Mouse (Mus musculus): ENCODE data around the gene Prkn. TPM values are rescaled to one million over a fixed set of nuclear protein-coding genes. Genes with fewer than 3 reads are reported as not detected.

Prkn gene
- polyA plus RNA-seq, 1 experiment, result 21.7 TPM

DNA sequence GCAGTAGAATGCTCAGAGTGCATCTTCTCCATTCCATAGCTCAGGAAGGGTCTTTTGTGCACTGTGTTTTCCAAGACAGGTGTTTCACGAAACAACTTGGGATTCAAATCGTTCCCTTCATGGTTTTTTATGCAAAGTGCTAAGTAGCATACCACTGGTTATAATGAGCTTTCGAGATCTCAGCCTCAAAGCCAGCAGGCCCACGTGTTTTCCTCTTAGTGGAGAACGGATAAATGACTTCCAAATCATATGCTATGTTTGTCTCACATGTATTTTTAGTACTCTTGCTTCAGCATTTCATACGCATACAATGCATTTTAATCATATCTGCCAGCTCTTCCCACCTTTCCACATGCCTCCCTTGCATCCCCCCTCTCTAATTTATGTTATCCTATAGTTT, 1021.0 kb downstream of the Prkn start:
- TF ChIP-seq POLR2A (IDR thresholded peaks at IDR 0.05; ENCODE audit: extremely low read depth, insufficient read depth, low read length), result no peak
- TF ChIP-seq CTCF (IDR thresholded peaks at IDR 0.05; ENCODE audit: extremely low read depth, insufficient read depth, low read length), result no peak
- H3K4me1 ChIP-seq (ENCODE audit: control insufficient read depth, insufficient read depth, low read length), result no peaks in the 10 kb centered on the region; the same call in 1 of the 2 replicates
- H3K4me3 ChIP-seq (ENCODE audit: insufficient read depth, low read length), result no peak overlapping the region
- no peak overlapping the region for H3K27ac ChIP-seq (ENCODE audit: insufficient read depth, low read length)

DNA sequence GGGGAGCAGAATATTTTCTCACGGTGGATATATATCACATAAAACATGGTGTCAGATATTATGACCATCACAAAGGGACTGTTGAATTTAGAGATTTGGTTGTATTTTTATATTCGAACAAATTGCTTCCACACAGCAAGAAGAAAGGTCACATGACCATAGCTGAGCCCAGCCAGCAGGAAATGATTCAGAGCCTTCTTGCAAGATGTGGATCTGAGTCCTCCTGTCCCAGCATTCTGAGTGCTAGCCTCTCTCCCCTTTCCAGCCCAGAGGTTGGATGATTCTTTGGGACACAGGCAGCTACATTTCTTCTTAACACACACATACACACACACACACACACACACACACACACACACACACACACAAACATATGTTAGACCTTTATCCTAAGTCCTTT, 1022.2 kb downstream of the Prkn start:
- TF ChIP-seq CTCF (IDR thresholded peaks at IDR 0.05; ENCODE audit: extremely low read depth, insufficient read depth, low read length) (no peak), POLR2A (IDR thresholded peaks at IDR 0.05; ENCODE audit: extremely low read depth, insufficient read depth, low read length) (no peak)
- H3K4me1 ChIP-seq (ENCODE audit: control insufficient read depth, insufficient read depth, low read length), result no peaks in the 10 kb centered on the region; the same call in 1 of the 2 replicates
- H3K4me3 ChIP-seq (ENCODE audit: insufficient read depth, low read length), result no peak overlapping the region; the same call in 1 of the 2 replicates
- H3K27ac ChIP-seq (ENCODE audit: insufficient read depth, low read length), result no peak overlapping the region

DNA sequence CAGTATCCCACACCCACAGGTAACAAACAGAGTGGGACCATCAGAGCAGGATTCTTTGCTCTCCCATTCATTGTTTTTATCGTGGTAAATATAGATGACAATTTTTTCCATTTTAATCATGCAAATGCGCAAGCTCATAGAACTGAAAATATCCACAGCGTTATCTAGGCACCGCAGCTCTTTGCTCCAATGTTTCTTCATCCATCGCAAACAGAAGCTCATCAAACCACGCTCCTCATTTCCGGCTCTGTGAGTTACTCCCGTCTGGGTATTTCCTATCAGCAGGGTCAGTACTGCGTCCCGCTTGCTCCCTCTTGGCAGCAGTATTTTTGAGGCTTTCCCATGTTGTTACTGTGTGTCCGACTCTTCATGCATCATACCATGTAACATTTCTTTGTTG, 1022.8 kb downstream of the Prkn start:
- Histone ChIP-seq H3K4me1 (ENCODE audit: control insufficient read depth, insufficient read depth, low read length) (no peaks in the 10 kb centered on the region; the same call in 1 of the 2 replicates), H3K27ac (ENCODE audit: insufficient read depth, low read length) (no peak overlapping the region), H3K4me3 (ENCODE audit: insufficient read depth, low read length) (peak overlapping the region; percentile 26)
- TF ChIP-seq CTCF (IDR thresholded peaks at IDR 0.05; ENCODE audit: extremely low read depth, insufficient read depth, low read length), result no peak
- TF ChIP-seq POLR2A (IDR thresholded peaks at IDR 0.05; ENCODE audit: extremely low read depth, insufficient read depth, low read length), result no peak

DNA sequence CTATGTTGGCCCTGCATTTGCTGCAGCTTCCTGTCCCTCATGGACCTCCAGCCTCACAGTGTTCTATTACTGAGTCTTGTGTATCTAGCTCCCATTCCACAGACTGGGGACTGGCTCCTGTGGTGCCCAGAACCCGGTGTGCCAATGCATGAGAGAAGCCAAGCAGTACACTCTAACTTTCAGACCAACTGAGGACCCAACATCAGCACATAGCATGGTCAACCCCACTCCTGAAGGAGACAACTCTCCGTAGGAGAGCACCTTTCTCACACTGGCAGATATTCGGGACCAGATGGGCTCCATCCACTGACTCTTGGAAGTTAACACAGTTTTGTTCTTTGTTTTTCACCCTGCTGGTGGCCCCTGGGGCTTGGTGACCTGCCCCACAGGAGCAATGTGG, 1026.0 kb downstream of the Prkn start:
- no peak overlapping the region for H3K27ac ChIP-seq (ENCODE audit: insufficient read depth, low read length)
- 0 out of 2 replicates have a peak, but pooled peaks cover 2% of the 10 kb centered on the region for H3K4me1 ChIP-seq (ENCODE audit: control insufficient read depth, insufficient read depth, low read length)
- no peak for TF ChIP-seq POLR2A (IDR thresholded peaks at IDR 0.05; ENCODE audit: extremely low read depth, insufficient read depth, low read length)
- no peak for TF ChIP-seq CTCF (IDR thresholded peaks at IDR 0.05; ENCODE audit: extremely low read depth, insufficient read depth, low read length)
- no peak overlapping the region for H3K4me3 ChIP-seq (ENCODE audit: insufficient read depth, low read length)

DNA sequence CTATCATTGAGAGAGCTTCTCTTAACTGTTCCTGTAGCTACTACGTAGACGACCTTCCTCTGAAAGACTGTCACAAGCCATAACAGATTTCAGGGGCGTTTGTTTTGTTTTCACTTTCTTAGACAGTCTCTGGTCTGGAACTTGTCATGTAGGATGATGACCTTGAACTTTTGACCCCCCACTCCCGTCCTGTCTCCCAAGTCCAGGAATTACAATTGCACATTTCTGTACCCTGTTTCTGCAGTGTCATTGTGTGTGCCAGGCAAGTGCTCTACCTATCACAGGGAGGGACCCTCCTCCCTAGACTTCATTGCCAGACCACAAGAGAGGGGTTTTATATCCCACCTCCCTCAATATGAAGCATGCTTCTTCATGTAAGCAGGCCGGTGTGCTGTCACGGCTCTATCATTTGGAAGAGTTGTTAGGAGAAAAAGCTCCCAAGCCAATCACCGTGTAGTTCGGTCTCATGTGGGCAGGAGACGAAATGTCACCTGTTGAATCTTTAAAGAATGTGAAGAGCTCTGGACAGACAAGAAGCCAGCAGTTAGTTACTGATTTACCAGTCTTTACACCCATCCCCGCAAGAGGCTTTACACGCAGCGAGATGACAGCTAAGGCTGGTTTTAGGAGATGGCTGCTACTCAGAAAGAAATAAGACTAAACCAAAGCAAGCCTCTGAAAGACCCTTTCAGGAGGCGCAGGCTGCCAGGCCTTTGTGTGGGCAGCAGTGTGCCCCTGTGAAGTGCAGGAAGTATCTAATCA, 1027.3 kb downstream of the Prkn start:
- no peak for TF ChIP-seq POLR2A (IDR thresholded peaks at IDR 0.05; ENCODE audit: extremely low read depth, insufficient read depth, low read length)
- TF ChIP-seq CTCF (IDR thresholded peaks at IDR 0.05; ENCODE audit: extremely low read depth, insufficient read depth, low read length), result no peak
- Histone ChIP-seq H3K4me1 (ENCODE audit: control insufficient read depth, insufficient read depth, low read length) (0 out of 2 replicates have a peak, but pooled peaks cover 2% of the 10 kb centered on the region), H3K27ac (ENCODE audit: insufficient read depth, low read length) (no peak overlapping the region), H3K4me3 (ENCODE audit: insufficient read depth, low read length) (no peak overlapping the region)

DNA sequence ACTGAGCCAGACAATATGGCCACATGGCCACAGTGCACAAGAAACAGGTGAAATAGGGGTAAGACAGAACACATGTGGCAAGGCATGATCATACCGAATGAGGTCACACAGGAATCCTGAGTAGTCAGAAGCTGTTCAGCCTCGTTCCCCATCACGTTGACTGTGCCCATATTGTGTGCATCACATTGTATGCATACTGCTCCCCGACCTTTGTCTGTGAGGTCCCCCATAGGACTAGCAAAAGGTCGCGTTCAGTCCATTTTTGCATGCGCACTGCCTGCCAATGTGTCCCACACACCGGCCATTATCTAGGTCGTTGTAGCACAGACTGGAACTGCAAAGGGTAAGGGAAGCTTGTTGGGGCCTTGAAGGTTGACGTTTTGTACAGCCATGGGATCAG, 1030.4 kb downstream of the Prkn start:
- 0 out of 2 replicates have a peak, but pooled peaks cover 2% of the 10 kb centered on the region for H3K4me1 ChIP-seq (ENCODE audit: control insufficient read depth, insufficient read depth, low read length)
- H3K4me3 ChIP-seq (ENCODE audit: insufficient read depth, low read length), result no peak overlapping the region
- TF ChIP-seq CTCF (IDR thresholded peaks at IDR 0.05; ENCODE audit: extremely low read depth, insufficient read depth, low read length) (no peak), POLR2A (IDR thresholded peaks at IDR 0.05; ENCODE audit: extremely low read depth, insufficient read depth, low read length) (no peak)
- H3K27ac ChIP-seq (ENCODE audit: insufficient read depth, low read length), result no peak overlapping the region

DNA sequence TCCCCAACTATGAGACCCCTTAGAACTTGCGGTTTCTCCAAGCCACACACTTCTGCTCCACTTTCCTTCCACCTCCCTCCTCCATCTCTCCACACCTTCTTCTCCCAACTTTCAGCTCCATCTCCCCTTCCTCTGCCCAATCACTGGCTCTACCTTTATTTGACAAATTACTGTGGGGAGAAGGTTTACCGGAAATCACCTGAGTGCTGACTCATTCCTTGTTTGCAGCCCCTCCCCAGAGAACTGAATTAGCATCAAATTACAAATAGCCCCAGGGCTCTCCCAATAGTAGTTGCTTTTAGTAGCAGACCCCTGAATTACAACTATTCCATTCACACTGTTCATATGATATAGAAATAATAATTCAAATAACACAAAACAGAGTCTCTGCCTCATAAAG, 1036.1 kb downstream of the Prkn start:
- TF ChIP-seq POLR2A (IDR thresholded peaks at IDR 0.05; ENCODE audit: extremely low read depth, insufficient read depth, low read length), result no peak
- TF ChIP-seq CTCF (IDR thresholded peaks at IDR 0.05; ENCODE audit: extremely low read depth, insufficient read depth, low read length), result no peak
- no peak overlapping the region for H3K4me3 ChIP-seq (ENCODE audit: insufficient read depth, low read length)
- H3K4me1 ChIP-seq (ENCODE audit: control insufficient read depth, insufficient read depth, low read length), result no peaks in the 10 kb centered on the region
- H3K27ac ChIP-seq (ENCODE audit: insufficient read depth, low read length), result no peak overlapping the region

DNA sequence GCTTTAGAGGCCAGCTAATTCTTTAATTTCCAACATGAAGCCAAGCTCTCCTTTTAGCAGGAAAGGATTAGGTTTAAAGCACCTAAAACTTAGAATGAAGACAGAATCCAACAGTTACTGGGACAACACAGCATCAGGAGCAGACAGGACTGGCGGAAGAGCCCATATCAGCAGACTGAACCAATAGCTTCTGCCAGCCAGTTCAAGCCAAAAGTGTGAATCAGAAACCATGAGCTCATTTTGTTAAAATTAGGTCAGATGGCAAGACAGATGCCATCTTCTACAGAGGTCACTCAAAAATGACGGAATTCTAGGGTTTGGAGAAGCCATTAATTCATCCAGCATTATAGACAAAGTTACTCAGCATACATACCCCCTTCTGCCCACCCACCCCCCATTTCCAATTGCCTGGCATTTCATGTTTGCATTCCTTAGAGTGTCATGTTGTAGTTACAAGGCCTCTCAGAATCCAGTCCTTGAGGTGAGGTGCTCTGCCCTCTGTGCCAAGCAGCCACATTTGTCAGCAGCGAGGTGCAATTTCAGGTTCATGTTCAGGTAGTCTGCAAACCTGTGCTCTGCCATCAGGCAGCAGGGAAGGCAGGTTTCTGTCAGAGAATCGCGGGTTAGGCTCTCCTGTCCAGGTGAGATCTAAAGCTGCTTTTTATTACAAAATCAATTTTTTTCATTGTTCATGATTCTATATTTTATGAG, 1041.1 kb downstream of the Prkn start:
- TF ChIP-seq CTCF (IDR thresholded peaks at IDR 0.05; ENCODE audit: extremely low read depth, insufficient read depth, low read length), result no peak
- no peak for TF ChIP-seq POLR2A (IDR thresholded peaks at IDR 0.05; ENCODE audit: extremely low read depth, insufficient read depth, low read length)
- no peak overlapping the region for H3K27ac ChIP-seq (ENCODE audit: insufficient read depth, low read length)
- no peaks in the 10 kb centered on the region for H3K4me1 ChIP-seq (ENCODE audit: control insufficient read depth, insufficient read depth, low read length)
- H3K4me3 ChIP-seq (ENCODE audit: insufficient read depth, low read length), result no peak overlapping the region

DNA sequence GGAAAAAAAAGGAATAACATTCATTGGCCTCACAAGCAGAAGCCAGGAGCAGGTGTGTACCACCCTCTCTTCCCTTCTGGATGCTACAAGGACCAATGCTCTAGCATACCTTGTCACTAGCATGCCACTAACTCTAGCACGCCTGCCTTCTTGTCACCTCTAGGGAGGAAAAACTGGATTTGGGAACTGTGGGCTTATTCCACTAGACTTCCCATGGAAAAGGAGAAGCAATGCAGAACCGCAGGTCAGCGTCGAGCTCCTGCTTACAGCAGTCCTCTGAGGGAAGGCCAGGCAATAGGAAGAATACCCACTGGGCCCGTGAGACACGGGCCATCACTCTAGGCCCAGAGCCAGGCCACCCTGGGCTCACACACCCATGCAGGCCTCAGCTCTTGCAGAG, 1045.4 kb downstream of the Prkn start:
- no peak overlapping the region for H3K27ac ChIP-seq (ENCODE audit: insufficient read depth, low read length)
- TF ChIP-seq POLR2A (IDR thresholded peaks at IDR 0.05; ENCODE audit: extremely low read depth, insufficient read depth, low read length), result no peak
- no peak for TF ChIP-seq CTCF (IDR thresholded peaks at IDR 0.05; ENCODE audit: extremely low read depth, insufficient read depth, low read length)
- no peak overlapping the region for H3K4me3 ChIP-seq (ENCODE audit: insufficient read depth, low read length)
- no peaks in the 10 kb centered on the region for H3K4me1 ChIP-seq (ENCODE audit: control insufficient read depth, insufficient read depth, low read length)

DNA sequence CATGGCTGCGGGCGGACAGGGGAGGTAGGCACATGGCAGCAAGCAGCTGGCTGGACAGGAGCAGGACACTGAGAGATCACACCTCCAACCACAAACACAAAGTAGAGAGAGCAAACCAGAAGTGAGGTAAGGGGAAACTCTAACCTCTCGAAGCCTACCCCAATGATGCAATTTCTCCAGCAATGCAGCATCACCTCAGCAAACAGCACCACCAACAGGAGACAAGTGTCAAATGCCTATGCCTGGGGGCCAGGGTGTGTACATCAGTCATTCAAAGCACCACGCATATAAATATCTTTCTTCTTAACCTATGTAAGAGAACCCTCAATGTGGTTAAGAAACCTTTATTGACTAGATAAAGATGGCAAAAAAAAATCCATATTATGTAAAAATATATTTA, 1046.8 kb downstream of the Prkn start:
- peak; percentile 24; the same call in 1 of the 2 replicates for TF ChIP-seq CTCF (IDR thresholded peaks at IDR 0.05; ENCODE audit: extremely low read depth, insufficient read depth, low read length)
- no peak for TF ChIP-seq POLR2A (IDR thresholded peaks at IDR 0.05; ENCODE audit: extremely low read depth, insufficient read depth, low read length)
- H3K4me3 ChIP-seq (ENCODE audit: insufficient read depth, low read length), result no peak overlapping the region
- H3K27ac ChIP-seq (ENCODE audit: insufficient read depth, low read length), result no peak overlapping the region
- H3K4me1 ChIP-seq (ENCODE audit: control insufficient read depth, insufficient read depth, low read length), result no peaks in the 10 kb centered on the region
